Mouse (Mus musculus): ENCODE results near the gene Pus3. TPM values are rescaled to one million over a fixed set of nuclear protein-coding genes. Genes with fewer than 3 reads are reported as not detected.

The Pus3 gene
- 9.1 and 9.9 TPM in 2 replicates for polyA plus RNA-seq (2015; fragmentation: Nextera tagmentation; extraction: Ambion mirVana)

DNA sequence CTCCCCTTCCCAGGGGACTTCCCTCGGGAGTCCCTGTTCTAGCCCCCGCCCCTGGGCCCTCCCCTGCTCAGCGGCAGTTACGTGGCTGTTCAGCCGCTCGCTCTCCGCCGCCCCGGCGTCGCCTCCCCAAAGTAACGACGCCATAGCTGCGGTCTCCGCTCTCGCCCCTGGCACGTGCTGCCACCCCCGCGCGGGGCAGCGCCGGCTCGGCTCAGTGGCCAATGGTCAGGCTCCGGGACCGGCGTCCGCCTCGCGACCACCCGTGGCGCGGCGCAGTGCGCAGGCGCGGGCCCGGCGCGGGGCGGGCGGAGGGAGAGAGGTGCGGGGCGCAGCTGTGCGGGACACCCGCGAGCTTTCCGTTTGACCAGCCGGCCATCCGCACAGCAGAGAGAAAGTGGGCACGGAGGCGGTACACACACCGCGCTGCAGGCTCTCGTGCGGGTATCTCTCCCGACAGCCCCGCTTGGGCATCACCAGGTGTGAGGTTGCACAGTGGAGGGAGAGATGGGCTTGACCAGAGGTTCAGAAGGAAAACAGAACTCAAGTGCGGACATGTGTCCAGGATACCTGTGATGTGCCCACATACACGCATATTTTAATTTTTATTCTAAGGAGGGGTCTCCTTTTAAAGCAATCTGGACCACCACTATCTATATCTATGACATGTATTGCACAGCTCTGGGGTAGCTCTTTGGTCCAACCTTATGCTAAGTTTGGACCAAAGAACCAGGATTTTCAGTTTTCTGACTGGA, at the start of gene Pus3, which contains the start of gene Ddx25:
TSS of gene Pus3 (plus strand) at position 339 of the 752 bp plus-strand sequence.
TSS of gene Ddx25 (minus strand) at position 272 of the 752 bp plus-strand sequence.

DNA sequence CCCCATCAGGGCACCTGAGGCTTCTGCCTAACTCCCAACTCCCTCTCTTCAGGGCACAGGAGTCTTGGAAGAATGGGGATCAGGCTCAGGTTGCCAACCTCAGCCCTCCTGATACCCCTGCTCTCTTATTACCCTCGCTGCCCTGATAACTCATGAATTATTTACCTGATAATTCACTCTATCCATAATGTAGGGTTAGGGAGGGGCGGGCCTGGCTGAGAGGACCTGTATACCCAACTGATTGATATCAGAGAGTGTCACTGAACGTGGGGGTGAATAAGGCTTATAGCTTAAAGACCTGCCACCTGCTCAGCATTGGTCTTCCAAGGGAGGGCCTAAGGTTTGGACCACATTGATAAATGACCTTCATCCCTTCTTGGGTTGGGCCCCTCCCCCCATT, 40.2 kb upstream of the Pus3 start, which contains the start of gene Gm1113:
TSS of gene Gm1113 (minus strand) at position 101 of the 400 bp plus-strand sequence.

DNA sequence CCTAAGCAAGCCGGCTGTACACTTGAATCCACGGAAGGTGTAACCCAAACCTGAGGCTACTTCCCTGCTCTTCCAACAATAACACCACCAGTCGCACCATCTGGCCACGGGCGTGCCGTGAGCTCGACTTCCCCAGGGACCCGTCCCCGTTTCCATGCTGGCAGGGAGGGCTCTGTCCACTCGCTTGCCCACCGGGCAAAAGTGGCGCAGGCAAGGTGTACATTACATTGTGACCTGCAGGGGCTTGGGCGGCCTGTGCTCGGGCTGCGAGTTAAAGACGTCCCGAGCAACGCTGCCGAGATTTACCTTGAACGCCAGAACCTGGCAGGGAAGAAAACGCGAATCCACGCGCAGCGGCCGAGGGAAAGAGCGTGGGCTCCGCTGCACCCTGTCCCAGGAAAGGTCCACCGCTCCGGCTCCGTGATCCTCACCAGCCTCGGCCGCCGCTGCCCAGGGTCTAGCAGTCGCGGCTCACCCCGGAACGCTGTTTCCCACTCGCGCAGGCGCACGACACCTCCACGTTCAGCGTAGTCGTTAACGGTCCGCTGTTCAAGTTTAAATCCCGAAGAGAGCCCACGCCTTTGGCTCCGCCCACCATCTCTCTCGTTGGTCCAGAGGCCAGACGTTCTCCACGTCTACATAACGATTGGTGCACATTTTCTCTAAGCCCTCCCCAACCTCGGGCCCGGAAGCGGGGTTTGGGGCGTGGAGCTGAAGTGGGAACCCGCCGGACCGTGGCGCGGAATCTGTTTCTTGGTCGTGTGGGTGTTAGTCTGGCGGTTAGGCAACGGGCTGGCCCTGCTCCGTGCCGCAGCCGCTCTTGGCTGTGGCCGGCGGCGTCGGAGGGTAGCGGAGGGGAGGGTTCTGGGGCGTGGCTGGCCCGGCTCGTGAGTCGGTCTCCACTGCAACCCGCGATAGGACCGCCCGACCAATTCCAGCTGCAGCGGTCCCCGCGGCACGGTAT, 11.5 kb downstream of the Pus3 start, which contains the start of the genes Pate2 and Hyls1:
TSS of gene Pate2 (plus strand) at position 714 of the 964 bp plus-strand sequence.
TSS of gene Hyls1 (minus strand) at position 828 of the 964 bp plus-strand sequence.

DNA sequence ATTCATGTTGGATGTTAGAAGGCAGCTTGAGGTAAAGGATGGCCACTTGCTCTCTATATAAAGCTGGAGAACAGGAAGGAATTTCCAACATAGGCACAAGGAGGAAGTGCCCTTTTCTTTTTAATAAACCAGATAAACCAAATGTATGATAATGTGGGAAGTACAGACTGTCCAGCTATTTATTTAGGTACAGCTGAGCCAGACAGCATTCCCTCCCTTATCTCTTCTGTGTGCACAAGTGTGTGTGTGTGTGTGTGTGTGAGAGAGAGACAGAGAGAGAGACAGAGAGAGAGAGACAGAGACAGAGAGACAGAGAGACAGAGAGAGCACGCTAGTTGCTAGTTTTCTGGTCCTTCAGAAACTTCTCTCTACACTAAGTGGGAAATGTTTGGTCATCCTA, 53.4 kb downstream of the Pus3 start, which contains the start of gene Pate4:
TSS of gene Pate4 (minus strand) at position 101 of the 400 bp plus-strand sequence.

Other genes with a start within 250 kb of the Pus3 start
- 4.7 and 5.3 TPM in 2 replicates for gene Cdon, start 137.5 kb upstream of the Pus3 start, polyA plus RNA-seq (2015; fragmentation: Nextera tagmentation; extraction: Ambion mirVana)
- gene Gm1113, start 40.3 kb upstream of the Pus3 start, polyA plus RNA-seq (2015; fragmentation: Nextera tagmentation; extraction: Ambion mirVana) = not detected in 2 replicates
- gene Ddx25, start 67 bp upstream of the Pus3 start, polyA plus RNA-seq (2015; fragmentation: Nextera tagmentation; extraction: Ambion mirVana) = 0.37 and 0.44 TPM in 2 replicates
- gene Pate2, start 11.7 kb downstream of the Pus3 start, polyA plus RNA-seq (2015; fragmentation: Nextera tagmentation; extraction: Ambion mirVana) = 0.28 and 0.59 TPM in 2 replicates
- gene Hyls1, start 11.8 kb downstream of the Pus3 start, polyA plus RNA-seq (2015; fragmentation: Nextera tagmentation; extraction: Ambion mirVana) = 3.5 and 4.1 TPM in 2 replicates
- not detected in 2 replicates for gene Pate4, start 53.3 kb downstream of the Pus3 start, polyA plus RNA-seq (2015; fragmentation: Nextera tagmentation; extraction: Ambion mirVana)
- gene Pate3, start 89.6 kb downstream of the Pus3 start, polyA plus RNA-seq (2015; fragmentation: Nextera tagmentation; extraction: Ambion mirVana) = not detected in 2 replicates
- not detected in 2 replicates for gene Pate1, start 128.8 kb downstream of the Pus3 start, polyA plus RNA-seq (2015; fragmentation: Nextera tagmentation; extraction: Ambion mirVana)
- not detected in 2 replicates for gene Gm17677, start 182.5 kb downstream of the Pus3 start, polyA plus RNA-seq (2015; fragmentation: Nextera tagmentation; extraction: Ambion mirVana)
- not detected in 2 replicates for gene Gm17727, start 219.5 kb downstream of the Pus3 start, polyA plus RNA-seq (2015; fragmentation: Nextera tagmentation; extraction: Ambion mirVana)
- gene Gm27235, start 231.5 kb downstream of the Pus3 start, polyA plus RNA-seq (2015; fragmentation: Nextera tagmentation; extraction: Ambion mirVana) = not detected in 2 replicates
- not detected in 2 replicates for gene D730048I06Rik, start 231.5 kb downstream of the Pus3 start, polyA plus RNA-seq (2015; fragmentation: Nextera tagmentation; extraction: Ambion mirVana)